Mouse (Mus musculus) stomach, embryonic 16.5 days (tissue): ENCODE measurements at regions not wholly inside any gene's neighbourhood (a gene's known extent, or its start where the extent isn't known, plus 50 kb on each side); places are given as distances from the start of the nearest gene placed in this dataset.
A peak's percentile ranks its signal among the peaks of the same experiment; 100 is the strongest.

Experiments used
- ATAC-seq: fragments of 200-750 bp; cut with Nextera tagmentation; 2 replicates; pipeline ENCODE4 v1.8.0; 2017; ENCODE audit warnings: moderate number of reproducible peaks, moderate TSS enrichment; ENCODE audit not compliant: insufficient read depth, low FRiP score
- H3K27ac ChIP-seq: fragments of 300-500 bp; sonication (generic); 2 replicates; pipeline ENCODE4 v1.5.1; 2014; ENCODE audit warnings: low read length
- H3K27me3 ChIP-seq: fragments of 300-500 bp; sonication (generic); 2 replicates; pipeline ENCODE4 v1.6.1; 2014; ENCODE audit warnings: low read length, control low read depth, mixed read lengths; ENCODE audit not compliant: control insufficient read depth, insufficient read depth
- H3K36me3 ChIP-seq: fragments of 300-500 bp; sonication (generic); 2 replicates; pipeline ENCODE4 v1.6.1; 2014; ENCODE audit warnings: low read length; ENCODE audit not compliant: control insufficient read depth, insufficient read depth
- H3K4me1 ChIP-seq: fragments of 300-500 bp; sonication (generic); 2 replicates; pipeline ENCODE4 v1.6.1; 2014; ENCODE audit warnings: low read length, control low read depth, mixed read lengths; ENCODE audit not compliant: control insufficient read depth, insufficient read depth
- H3K4me2 ChIP-seq: fragments of 300-500 bp; sonication (generic); 2 replicates; pipeline ENCODE4 v1.6.1; 2014; ENCODE audit warnings: low read depth, low read length, mixed read lengths
- H3K4me3 ChIP-seq: fragments of 300-500 bp; sonication (generic); replicated peaks from 2 replicates; pipeline ENCODE4 v1.5.1; 2014; ENCODE audit warnings: mild to moderate bottlenecking, low read length
- H3K9ac ChIP-seq: fragments of 300-500 bp; sonication (generic); 2 replicates; pipeline ENCODE4 v1.6.1; 2014; ENCODE audit warnings: low read length
- H3K9me3 ChIP-seq: fragments of 300-500 bp; sonication (generic); replicated peaks from 2 replicates; pipeline ENCODE4 v1.6.1; 2016; ENCODE audit warnings: low read length, control low read depth; ENCODE audit not compliant: control insufficient read depth
- WGBS: fragments of 180-500 bp; shearing (Covaris S2); extraction: QIAGEN DNeasy Blood & Tissue Kit; methylation state at CpG from one replicate; pipeline ENCODE4 v1.1.7; 2014; 5-methylcytosine and 5-hydroxymethylcytosine counted together

DNA sequence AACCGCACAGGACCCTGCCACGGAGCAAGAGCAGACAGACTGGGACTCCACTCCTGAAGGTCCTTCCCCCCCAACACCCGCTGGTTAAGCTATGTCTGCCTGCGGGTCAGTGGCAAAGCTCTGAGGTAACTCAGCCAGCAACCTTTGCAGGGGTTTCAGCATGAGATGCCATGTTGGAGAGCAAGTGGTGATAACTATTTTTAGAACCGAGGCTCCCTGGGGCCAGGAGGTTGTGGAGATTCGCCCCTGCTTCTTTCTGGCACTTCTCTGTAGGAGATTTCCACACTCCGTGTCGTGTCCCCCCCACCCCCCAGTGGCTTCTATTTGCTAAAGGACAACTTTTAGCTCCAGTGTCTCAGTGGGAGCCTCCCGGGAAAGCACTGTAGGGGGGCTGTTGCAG is 90.7 kb upstream of the Prickle1 start:
- no peaks in the 10 kb centered on the region for H3K9me3 ChIP-seq
- no peaks in the 10 kb centered on the region for H3K4me1 ChIP-seq
- H3K36me3 ChIP-seq = no peaks in the 10 kb centered on the region
- no peaks in the 10 kb centered on the region for H3K27me3 ChIP-seq
- no peak overlapping the region for H3K9ac ChIP-seq
- H3K4me2 ChIP-seq = no peak overlapping the region
- H3K27ac ChIP-seq = no peak overlapping the region
- 45% methylated on average over 9 of the region's 9 CpGs for WGBS
- no peak for ATAC-seq
- H3K4me3 ChIP-seq = no peak overlapping the region

- no peaks in the 10 kb centered on the region for H3K27me3 ChIP-seq
- no peaks in the 10 kb centered on the region for H3K36me3 ChIP-seq
- 60% methylated on average over 4 of the region's 4 CpGs for WGBS
- H3K9me3 ChIP-seq = no peaks in the 10 kb centered on the region
- H3K4me2 ChIP-seq = no peak overlapping the region
- no peak overlapping the region for H3K27ac ChIP-seq
- H3K9ac ChIP-seq = no peak overlapping the region
- H3K4me3 ChIP-seq = no peak overlapping the region
- no peak for ATAC-seq
- H3K4me1 ChIP-seq = no peaks in the 10 kb centered on the region
These were observed 85.9 kb upstream of the Prickle1 start for GRCm38 (mm10) chr15:93681602-93682001.

GRCm38 (mm10) chr15:93675624-93676023 is 79.9 kb upstream of the Prickle1 start:
- no peaks in the 10 kb centered on the region for H3K36me3 ChIP-seq
- no peak for ATAC-seq
- H3K4me3 ChIP-seq = no peak overlapping the region
- no peaks in the 10 kb centered on the region for H3K27me3 ChIP-seq
- no peak overlapping the region for H3K4me2 ChIP-seq
- H3K27ac ChIP-seq = no peak overlapping the region
- no peak overlapping the region for H3K9ac ChIP-seq
- H3K9me3 ChIP-seq = no peaks in the 10 kb centered on the region
- H3K4me1 ChIP-seq = no peaks in the 10 kb centered on the region
- WGBS = 93% methylated on average over 6 of the region's 6 CpGs

DNA sequence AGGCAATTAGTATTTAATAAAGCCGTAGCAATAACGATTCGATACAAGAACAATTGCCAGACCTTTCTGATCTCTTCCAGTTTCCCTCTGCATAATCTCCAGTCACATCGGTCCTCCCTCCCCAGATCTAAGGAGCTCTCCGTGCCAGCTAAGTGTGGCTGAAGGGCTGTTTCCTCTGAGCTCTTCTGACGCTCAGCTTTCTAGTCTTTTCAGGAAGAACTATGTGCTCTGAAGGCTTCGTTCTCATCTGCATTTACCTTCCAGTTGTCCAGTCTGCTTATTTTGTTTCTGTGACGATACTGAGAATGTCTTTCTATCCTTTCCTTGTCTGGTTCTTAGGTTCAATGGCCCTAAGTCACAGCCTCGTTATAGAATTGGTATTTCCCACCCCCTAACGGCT is 78.3 kb upstream of the Prickle1 start:
- no peak overlapping the region for H3K27ac ChIP-seq
- no peak overlapping the region for H3K4me3 ChIP-seq
- no peaks in the 10 kb centered on the region for H3K27me3 ChIP-seq
- no peaks in the 10 kb centered on the region for H3K4me1 ChIP-seq
- 66% methylated on average over 10 of the region's 10 CpGs for WGBS
- H3K9me3 ChIP-seq = no peaks in the 10 kb centered on the region
- no peak overlapping the region for H3K4me2 ChIP-seq
- H3K9ac ChIP-seq = no peak overlapping the region
- ATAC-seq = no peak
- no peaks in the 10 kb centered on the region for H3K36me3 ChIP-seq

GRCm38 (mm10) chr15:93663876-93664275 is 68.2 kb upstream of the Prickle1 start:
- Histone ChIP-seq H3K4me1 (no peaks in the 10 kb centered on the region), H3K36me3 (no peaks in the 10 kb centered on the region), H3K4me3 (no peak overlapping the region), H3K4me2 (no peak overlapping the region), H3K9ac (no peak overlapping the region), H3K27ac (no peak overlapping the region), H3K27me3 (no peaks in the 10 kb centered on the region), H3K9me3 (no peaks in the 10 kb centered on the region)
- WGBS = 56% methylated on average over 5 of the region's 5 CpGs
- no peak for ATAC-seq

DNA sequence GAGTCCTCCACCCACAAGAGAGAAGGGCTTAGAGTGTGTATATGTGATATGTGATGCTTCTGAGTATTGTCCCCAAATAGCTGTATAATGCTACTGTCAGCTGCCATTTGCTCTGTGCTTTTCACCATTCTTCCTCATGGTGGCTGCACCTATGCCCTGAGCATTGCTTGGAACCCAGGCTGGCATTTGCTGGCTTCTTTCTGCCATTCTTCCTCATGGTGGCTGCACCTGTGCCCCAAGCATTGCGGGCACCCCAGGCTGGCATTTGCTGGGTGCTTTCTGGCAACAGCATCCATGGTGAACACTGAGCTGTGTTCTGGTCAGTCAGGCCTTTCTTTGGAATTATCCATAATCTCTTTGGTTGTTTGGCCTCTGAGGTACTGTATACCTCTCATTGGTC is 66.9 kb upstream of the Prickle1 start:
- no peaks in the 10 kb centered on the region for H3K9me3 ChIP-seq
- H3K36me3 ChIP-seq = no peaks in the 10 kb centered on the region
- H3K4me1 ChIP-seq = no peaks in the 10 kb centered on the region
- 81% methylated on average over 1 of the region's 1 CpGs for WGBS
- no peak for ATAC-seq
- no peak overlapping the region for H3K27ac ChIP-seq
- H3K9ac ChIP-seq = no peak overlapping the region
- H3K4me3 ChIP-seq = no peak overlapping the region
- no peaks in the 10 kb centered on the region for H3K27me3 ChIP-seq
- H3K4me2 ChIP-seq = no peak overlapping the region

- ATAC-seq = no peak
- H3K4me2 ChIP-seq = no peak overlapping the region
- 0 out of 2 replicates have a peak, but pooled peaks cover 3% of the 10 kb centered on the region for H3K4me1 ChIP-seq
- no peak overlapping the region for H3K4me3 ChIP-seq
- no peak overlapping the region for H3K27ac ChIP-seq
- no peak overlapping the region for H3K9ac ChIP-seq
- no peaks in the 10 kb centered on the region for H3K27me3 ChIP-seq
- WGBS = 93% methylated on average over 2 of the region's 2 CpGs
- no peaks in the 10 kb centered on the region for H3K36me3 ChIP-seq
- H3K9me3 ChIP-seq = no peaks in the 10 kb centered on the region
These were observed 66.1 kb upstream of the Prickle1 start for GRCm38 (mm10) chr15:93661801-93662200.

- H3K4me2 ChIP-seq = no peak overlapping the region
- no peak overlapping the region for H3K9ac ChIP-seq
- WGBS = 89% methylated on average over 14 of the region's 14 CpGs
- 0 out of 2 replicates have a peak, but pooled peaks cover 3% of the 10 kb centered on the region for H3K4me1 ChIP-seq
- no peak for ATAC-seq
- no peaks in the 10 kb centered on the region for H3K36me3 ChIP-seq
- H3K27ac ChIP-seq = no peak overlapping the region
- no peaks in the 10 kb centered on the region for H3K9me3 ChIP-seq
- no peak overlapping the region for H3K4me3 ChIP-seq
- H3K27me3 ChIP-seq = no peaks in the 10 kb centered on the region
These were observed 65.4 kb upstream of the Prickle1 start for GRCm38 (mm10) chr15:93660952-93661648.

DNA sequence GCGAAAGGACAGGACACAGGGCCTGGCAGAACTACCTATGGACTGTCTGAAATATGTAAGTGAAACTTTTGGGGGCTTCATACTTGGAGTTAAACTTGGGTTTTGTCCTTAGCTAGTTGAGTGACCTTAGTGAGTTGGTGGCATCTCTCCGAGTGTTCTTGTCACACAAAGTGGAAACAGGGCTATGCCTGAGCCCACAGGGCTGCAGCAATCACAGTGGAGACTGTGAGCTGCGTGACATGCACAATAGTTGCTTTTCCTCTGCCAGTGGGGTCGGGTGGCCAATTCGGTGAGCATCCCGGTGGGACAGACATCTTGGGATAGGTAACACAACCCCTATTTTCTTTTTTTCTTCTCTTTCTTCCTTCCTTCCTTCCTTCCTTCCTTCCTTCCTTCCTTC is 61.5 kb upstream of the Prickle1 start:
- 89% methylated on average over 6 of the region's 6 CpGs for WGBS
- H3K9me3 ChIP-seq = no peaks in the 10 kb centered on the region
- H3K4me1 ChIP-seq = 0 out of 2 replicates have a peak, but pooled peaks cover 3% of the 10 kb centered on the region
- H3K4me2 ChIP-seq = no peak overlapping the region
- no peaks in the 10 kb centered on the region for H3K36me3 ChIP-seq
- ATAC-seq = no peak
- H3K27me3 ChIP-seq = no peaks in the 10 kb centered on the region
- H3K4me3 ChIP-seq = no peak overlapping the region
- 0 out of 2 replicates have a peak overlapping the region, but pooled peaks have one; percentile 14 for H3K27ac ChIP-seq
- no peak overlapping the region for H3K9ac ChIP-seq
